Mouse (Mus musculus): Measurements from ENCODE around the gene Palm2. TPM values are rescaled to one million over a fixed set of nuclear protein-coding genes. Genes with fewer than 3 reads are reported as not detected.
"Not testable (repeated sequence)": the region's sequence is repeated elsewhere in the genome, so short reads cannot be mapped to it uniquely, and the experiment has no call there.

Gene Palm2
- total RNA-seq (2021) = 1 to 10 TPM in 1 of 2 experiments, under 1 TPM in 1; 0.54 to 1.9 TPM
- long read RNA-seq, experiment 1 = 0 reads
- long read RNA-seq, experiment 2 = 0 reads

DNA sequence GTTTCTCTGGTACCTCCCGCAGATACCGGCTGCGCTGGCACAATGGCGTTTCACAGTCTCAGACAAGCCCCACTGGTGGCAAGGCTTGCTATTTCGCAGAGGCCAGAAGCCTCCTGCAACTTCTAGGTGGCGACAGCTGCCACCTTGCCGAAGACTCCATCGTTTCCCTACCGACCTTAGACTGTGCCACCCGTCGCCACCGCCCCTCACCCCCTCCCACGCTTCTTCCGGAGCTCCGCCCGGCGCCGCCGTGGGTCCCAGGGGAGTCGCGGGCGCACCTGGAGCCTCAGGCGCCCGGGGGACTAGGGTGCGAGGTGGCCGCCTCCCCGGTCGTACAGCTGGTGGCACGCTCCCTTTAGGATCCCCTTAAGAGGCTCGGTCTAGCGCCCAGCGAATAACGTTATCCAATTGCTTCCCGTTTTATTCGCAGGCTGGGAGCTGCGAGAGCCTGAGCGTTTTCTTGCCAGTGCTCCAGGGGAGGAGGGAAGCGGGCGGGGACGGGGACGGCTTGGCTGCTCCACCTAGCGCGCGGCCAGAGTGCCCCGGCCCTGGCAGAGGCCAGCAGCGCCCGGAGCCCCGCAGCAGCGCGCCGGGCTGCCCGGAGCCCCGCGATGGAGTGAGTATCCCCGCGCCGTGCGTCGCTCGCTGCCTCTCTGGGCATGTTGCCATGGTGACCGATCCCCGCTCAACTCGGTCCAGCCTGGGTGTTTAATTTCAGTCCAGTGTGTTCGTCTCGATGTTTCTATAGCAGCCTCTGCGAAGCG lies at the start of gene Palm2:
Gene Palm2 (plus strand): TSS at position 307 of the 764 bp plus-strand sequence.
- DNase-seq = peak; percentile 65

DNA sequence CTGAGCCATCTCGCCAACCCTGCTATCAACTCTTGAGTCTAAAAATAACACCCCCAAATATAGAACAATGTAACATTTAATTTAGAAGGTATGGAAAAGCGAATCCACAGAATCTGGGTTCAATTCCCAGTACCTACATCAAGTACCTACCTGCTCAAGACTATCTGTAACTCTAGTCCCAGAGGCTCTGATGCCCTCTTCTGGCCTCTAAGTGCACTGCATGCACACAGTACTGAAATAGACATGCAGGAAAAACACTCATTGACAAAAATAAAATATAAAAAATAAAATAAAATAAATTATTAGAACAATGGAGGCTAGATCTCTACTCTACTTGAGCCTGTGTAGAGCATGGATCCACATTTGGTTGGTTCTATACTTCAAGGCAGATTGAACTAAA lies 49.7 kb upstream of the Palm2 start:
- no peak for DNase-seq

DNA sequence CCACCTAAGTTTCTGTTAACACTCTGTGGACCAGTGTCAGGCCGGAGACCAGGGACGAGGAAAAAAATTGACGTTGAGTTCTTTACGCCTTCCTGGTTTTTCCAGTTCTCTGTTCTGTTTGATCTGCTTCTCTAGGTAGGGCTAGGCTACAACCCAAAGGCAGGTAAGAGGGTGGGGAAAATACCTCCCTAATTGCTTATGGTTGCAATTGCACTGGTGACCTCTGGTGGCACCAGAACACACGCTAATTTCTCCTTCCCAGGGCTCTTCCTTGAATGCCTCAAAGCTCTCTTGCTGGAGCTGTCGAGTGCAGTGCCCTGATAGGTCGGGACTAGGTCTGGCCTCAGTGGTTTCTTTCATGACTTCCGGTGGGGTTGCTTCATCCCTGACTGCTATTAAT lies 42.9 kb upstream of the Palm2 start:
- DNase-seq = no peak

DNA sequence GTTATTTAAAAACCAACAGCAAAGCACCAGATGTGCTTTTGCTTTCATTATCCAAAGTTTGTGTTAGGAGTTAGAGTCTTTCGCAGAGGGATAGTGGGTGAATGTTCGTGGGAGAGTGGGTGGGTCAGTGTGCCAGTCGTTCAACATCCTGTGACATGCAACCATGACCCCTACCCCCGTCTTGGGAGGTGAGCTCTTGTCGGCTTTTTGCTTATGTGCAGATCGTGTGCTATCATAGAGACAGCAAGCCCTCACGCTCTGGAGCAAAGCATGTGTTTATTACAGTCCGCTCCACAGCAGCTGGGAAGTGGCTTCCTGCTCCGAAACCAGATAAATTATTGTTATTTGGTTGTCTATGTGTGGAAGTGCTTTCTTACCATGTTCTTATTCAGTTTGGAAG lies 37.6 kb upstream of the Palm2 start:
- no peak for DNase-seq

DNA sequence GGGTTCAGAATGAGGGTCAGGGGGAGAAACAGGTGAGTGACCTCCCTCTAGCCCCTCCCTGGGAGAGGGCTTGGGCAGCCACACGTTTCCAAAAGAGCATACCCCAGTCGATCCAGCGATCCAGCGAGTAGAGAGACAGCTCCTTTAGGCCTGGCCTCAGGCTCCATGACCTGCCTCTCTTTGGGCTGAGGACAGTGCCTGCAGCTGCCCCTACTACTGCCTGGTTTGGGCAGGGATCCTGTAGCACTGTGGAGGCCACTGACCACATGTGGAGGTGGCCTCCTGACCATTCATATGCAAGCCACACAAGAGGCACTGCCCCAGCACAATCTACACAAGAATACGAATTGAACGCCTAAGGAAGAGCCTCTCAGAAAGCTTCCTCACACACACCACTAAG lies 21.7 kb upstream of the Palm2 start:
- not testable (repeated sequence) for DNase-seq

DNA sequence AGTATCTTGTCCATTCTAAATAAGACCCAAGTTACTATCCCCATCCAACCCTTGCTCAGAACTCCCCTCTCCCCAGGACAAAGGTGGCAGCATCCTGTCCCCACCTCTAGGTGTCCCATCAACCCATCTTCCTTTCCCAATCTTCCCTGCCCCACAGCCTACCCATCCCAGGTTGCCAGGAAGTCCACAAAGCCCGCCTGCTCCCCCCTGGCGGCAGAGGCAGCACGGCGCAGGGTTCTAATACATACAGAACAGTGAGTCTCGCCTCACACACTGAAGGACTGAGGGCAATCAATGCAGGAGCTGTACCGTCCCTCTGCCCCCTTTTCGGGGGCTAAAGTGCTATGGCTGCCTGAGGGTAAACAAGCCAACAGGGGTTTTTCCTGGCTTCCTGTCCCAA lies 21.0 kb upstream of the Palm2 start:
- DNase-seq = no peak

DNA sequence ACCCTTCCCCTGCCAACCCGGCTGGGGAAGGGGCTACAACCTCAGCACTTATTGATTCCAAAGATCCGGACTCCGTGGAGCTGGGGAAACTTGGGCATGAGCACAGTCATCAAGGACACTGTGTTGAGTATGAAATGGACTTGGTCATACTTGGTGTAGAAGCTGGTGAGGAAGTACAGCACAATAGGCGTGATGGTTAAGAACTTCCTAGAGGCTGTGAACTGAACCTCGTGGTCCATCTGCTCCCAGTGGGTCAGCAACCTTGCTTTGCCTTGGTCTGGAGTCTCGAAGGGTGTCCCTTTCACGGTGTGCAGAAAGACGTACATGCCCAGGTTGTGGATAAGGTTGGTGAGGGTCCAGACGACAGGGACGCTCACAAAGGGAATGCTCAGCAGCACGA lies 20.4 kb upstream of the Palm2 start:
- DNase-seq = not testable (repeated sequence)

DNA sequence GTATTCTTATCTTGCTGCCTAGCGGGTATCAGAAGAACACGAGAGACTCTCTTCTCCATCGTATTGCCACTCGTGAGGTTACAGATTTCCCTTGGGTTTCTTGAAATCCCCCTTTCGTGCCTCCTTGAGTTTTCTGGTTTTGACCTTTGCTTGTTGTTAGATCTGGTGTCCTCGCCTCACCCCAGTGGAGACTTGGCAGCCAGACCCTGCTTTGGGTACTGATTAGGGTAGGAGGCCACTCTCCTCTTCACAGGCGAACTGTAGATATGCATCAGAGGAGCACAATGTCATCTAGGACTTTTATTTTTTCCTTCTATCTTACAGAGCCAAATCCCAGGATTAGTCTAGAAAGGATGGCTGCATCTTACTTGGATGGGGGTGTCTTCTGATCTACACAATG lies 10.0 kb upstream of the Palm2 start:
- no peak for DNase-seq

DNA sequence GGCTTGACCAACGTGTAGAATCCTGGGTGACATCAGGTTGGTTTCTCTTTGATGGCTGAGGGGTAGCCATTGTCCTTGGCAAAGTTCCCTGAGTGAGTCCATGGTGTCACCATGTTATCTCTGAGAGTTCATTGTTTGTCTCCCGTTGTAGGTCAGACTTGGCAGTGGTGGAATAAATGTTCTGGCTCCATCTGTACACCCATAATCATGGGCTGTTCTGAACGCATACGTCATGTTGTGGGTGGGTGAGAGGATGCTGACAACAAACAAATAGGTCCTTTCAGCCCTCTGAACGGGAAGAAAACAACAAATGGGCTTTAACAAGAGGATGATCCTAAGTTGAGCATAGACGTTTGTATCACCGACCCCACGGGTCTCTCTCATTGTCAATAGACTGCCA lies 5.7 kb upstream of the Palm2 start:
- DNase-seq = no peak

DNA sequence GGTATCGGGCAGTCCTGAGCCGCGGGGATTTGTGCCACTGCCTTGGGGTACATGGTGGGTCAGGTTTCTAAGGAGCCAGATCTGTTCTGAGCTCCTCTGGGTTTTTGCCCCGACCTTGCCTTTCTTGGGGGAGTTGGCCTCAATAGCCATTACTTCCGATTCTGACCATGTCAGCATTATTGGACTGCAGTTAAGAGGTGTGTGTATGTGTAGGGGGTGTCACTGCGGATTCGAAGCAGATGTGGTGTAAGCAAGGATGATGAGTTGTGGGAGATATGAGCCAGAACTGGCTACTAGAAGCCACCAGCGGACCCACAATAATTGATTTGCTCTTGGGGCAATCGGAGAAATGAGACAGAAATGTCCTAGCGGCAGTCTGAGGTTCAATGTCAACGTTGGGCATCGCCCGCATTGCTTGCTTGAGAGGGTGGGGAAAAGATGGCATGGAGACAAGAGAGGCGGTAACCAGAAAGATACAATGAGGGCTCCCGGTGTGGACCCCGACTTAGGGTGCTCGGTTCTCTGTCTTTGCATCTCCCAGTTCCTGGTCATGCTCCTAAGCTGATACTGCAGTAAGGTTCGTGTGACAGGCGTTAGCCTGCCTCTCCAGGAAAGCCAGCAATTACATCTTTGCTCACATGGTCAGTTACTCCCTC lies 786 bp downstream of the Palm2 start:
- no peak for DNase-seq

DNA sequence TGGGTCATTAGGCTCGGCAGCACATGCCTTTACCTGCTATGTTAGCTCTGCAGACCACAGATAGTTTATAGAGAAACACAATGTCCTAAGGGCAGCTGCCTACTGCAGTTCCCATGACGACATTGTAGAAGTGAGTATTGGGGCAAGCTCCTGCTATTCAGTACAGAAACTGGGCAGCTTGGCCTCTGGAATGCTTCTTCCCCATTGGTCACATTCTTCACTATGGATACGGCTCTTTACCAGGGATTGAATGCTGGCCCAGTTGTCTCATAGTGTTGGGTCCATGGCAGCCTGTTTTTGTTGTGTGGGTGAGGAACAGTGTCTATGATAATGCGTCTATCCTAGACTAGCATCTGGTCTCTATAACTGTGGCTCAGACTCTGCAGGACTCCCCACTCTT lies 2.2 kb downstream of the Palm2 start:
- DNase-seq = no peak

DNA sequence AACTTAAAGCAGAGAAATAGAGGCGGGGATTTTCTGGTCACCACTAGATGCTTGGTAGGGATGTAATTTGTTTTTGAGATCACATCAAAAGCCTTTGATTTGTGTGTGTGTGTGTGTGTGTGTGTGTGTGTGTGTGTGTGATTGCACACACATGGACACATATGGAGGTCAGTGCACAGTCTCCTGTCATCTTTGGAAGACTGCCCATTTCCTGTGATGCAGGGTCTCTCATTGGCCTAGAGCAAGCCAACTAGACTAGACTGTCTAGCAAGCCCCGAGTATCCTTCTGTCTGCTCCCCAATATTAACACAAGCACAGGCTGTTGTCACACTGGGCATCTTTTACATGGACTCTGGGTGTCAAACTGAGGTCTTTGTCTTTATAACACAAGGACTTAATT lies 12.0 kb downstream of the Palm2 start:
- DNase-seq = no peak

DNA sequence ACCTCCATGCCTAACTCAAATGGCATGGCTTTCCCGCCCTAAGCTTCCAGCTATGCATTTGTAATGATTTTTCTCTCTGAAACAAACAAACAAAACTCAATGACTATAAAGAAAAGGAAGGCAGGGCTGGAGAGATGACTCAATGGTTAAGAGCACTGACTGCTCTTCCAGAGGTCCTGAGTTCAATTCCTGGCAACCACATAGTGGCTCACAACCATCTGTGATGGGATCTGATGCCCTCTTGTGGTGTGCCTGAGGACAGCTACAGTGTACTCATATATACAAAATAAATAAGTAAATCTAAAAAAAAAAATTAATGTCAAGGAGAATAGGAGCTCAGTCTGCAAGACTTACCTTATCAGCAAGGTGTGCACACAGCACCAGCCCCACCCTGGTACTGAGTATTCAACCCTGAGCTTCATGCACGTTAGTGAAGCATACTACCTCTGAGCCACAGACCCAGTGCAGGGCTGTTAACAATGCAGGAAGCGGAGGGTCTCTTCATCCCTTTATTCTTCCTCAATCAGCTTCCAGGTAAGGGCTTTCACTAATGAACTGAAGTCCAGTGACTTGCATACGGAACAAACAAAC lies 12.9 kb downstream of the Palm2 start:
- no peak for DNase-seq

DNA sequence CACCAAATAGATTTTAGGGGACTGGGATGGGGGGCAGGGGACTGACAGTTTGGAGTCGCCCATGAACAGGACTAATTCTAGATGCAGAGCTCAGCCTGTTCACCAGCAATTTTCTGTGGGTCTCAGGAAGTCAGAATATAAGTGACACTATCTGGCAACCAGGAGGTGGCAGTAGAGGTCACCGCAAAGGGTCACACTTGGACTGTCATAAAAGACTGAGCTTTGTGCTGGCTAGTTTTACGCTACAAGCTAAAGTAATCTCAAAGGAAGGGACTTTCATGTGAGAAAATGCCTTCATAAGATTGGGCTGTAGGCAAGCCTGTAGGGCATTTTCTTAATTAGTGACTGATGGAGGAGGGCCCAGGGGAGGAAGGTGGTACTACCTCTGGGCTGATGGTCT lies 17.8 kb downstream of the Palm2 start:
- DNase-seq = peak; percentile 16

DNA sequence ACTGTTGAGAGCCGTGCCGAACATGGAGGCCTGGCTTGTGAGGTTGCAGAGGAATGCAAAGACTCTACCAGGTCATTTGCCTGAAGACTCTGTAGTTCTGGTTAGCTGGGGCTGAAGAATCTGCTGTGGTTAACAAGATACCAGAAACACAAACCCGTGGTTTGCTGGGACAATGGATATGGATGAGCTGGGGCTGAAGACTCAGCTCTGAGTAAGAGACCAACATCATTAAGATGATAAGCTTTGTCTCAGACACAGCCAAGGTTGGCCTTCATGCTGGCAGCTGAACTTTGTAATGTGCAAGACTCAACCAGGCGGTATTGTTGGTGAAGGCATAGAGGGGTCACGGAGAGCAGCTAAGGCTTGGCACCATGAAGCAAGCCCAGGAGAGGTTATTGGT lies 18.6 kb downstream of the Palm2 start:
- no peak for DNase-seq

DNA sequence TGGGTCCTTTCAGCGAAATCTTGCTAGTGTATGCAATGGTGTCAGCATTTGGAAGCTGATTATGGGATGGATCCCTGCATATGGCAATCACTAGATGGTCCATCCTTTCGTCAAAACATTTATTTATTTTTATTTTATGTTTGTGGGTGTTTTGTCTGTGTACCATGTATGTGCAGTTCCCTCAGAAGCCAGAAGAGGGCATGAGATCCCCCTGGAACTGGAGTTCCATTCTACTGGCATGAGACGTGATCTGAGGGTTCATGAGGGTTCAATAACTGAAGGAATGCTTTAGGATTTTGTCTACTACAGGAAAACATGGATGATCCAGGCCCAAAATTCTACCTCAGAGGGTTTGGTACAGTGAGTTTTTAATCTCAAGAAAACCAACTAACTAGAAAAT lies 28.3 kb downstream of the Palm2 start:
- DNase-seq = no peak

DNA sequence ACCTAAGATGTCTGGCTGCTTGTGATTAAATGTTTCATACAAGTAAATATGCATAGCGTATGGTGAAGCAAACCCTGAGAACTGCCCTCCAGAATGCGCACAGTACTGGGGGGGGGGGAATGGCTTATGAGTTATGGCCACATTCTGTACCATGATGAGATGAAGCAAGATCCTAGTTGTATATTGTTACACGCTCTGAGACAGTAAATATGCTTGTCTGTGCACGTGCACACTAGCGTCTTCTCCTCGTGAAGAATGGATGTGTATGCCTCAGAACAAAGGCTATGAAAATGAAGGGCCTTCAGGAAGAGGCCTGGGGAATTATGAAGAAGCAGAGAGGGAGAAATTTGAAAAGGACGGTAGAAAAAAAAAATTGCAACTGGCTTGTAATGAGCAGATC lies 48.4 kb downstream of the Palm2 start:
- DNase-seq = no peak

DNA sequence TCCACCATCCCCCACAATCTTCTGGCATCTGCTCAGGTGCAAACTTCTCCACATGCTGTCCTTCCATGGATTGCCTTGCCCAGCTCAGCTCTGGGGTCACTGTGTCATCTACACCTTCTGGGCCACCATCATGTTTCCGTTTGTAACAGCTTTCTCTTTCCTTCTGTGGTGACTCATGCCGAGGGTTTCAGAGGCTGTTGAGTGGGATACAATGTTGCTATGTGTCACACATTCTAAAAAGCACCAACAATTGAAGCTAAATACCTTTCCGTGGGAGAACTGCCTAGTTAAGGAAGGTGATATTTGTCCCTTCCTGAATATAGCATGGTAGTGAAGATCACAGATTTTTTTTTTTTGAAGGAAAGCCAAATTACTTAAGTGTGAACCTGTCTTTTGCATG lies 52.3 kb downstream of the Palm2 start:
- DNase-seq = no peak

DNA sequence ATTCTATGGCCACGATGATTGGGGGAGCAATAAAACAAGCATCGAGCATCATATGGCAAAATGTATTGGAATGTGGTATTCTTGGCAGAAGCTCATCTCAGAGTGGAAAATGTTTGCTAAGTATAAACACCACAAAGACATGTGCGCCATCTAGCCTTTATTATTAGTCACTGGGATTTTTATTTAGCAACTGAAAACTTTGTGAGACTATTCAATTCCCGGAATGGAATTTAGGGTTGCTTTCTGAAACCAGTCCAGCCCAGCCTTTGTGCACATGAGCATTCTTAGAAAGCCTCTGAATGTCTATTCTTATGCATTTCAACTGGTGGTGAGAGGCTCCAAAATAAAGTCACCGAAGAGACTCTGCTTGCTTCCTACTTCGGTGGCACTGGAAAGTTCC lies 55.8 kb downstream of the Palm2 start:
- no peak for DNase-seq

DNA sequence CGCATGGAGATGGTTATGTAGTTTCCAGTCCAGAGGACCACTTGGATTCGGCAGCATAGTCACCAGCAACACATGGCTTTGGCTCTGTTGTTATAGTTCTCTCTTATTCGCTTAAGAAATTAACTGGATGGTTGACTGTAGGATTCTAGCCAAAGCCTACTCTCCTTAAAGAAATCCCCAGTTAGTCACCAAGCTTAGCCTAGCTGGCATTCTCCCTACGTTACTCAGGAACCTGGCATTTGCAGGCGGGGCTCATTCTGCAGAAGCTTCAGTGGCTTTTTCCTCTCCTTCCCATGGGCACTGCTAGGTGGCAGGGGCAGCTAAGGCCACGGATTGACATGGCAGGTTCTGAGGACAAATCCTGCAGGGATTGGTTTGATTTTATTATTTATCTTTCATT lies 70.7 kb downstream of the Palm2 start:
- no peak for DNase-seq

DNA sequence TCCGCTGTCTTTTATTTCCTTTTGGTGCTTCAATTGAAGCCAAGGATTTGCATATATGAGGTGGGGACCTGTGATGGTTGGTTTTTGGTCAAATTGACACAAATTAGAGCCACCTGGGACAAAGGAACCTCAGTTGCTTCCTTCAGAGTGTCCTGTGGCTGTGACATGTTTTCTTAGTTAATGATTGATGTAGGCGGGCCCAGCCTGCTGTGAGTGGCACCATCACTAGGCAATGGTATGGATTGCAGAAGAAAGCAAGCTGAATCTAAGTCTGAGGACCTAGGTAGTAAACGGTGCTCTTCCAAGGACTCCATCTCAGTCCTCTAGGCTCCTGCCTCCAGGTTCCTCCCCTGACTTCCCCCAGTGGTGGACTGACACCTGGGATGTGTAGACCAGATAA lies 76.5 kb downstream of the Palm2 start:
- no peak for DNase-seq

DNA sequence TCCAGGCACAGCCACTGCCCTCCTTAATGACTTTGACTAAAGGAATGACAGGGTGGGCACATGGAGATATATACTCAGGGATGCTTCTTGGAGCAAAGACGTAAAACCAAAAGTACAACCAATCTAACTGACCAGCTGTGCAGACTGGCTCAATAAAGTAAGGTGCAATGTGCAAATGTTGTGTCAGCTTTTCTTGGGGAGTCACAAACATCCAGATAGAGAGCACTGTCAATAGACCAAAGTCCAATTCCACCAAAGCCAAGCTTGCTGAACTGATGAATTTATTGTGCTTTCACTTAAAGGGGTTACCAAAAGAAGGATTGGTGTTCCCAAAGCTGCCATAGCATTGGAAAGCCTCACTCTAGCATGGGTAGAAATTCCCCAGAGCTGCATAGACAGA lies 77.7 kb downstream of the Palm2 start:
- no peak for DNase-seq

DNA sequence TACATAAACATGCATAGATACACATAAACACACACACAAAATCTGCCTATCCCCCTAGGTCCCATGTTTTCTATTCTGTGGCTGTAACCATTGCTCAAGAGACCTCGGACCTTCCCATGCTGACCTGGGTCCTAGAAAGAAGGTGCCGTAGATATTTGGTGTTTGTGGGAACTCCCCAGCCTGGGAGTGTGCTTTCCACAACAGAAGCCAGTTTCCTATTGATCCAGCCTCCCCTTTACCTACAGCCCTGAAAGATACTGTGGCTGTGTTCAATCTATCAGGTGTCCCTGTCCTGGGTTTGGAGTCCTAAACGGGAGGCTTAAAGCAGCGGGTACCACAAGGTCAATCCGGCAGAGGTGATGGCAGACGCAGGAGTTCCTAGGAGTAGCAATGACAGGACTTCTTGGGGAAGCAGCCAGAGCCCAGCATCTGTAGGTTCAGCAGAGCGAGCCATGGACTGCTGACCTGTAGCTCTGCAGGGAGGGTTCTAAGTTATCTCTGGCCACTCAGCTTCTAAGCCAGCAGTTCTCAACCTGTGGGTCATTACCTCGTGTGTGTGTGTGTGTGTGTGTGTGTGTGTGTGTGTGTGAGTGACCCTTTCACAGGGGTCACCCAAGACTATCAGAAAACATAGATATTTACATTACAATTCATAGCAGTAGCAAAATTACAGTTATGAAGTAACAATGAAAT lies 79.3 kb downstream of the Palm2 start:
- no peak for DNase-seq
